Mouse (Mus musculus) heart, postnatal 0 days (tissue): ENCODE data around the gene Dlg4.

Experiments used
- CTCF ChIP-seq: IDR thresholded peaks from 2 replicates; pipeline ENCODE4 v1.5.1; 2016; ENCODE audit warnings: antibody characterized with exemption, control low read depth, low read depth
- EP300 ChIP-seq: IDR thresholded peaks from 2 replicates; pipeline ENCODE4 v1.6.1; 2016; ENCODE audit warnings: antibody characterized with exemption, low read depth

DNA sequence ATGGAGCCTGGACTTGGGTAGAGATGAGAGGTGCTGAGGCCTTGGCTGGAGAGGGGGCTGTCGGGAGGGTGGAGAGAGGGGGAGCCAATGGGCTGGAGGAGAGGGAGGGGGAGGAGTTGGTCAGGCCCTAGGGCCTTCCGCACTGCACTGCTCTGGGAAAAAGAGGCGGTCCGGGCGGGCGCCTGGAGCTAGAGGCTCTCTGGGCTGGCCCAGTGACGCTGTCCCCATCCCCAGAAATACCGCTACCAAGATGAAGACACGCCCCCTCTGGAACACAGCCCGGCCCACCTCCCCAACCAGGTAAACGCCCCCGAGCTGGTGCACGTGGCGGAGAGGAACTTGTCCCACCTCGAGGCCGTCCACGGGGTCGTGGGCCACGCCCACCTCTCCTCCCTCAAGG lies 9.9 kb downstream of the Dlg4 start:
- TF ChIP-seq EP300 = no peak
- TF ChIP-seq CTCF = no peak
